Mouse (Mus musculus) bone marrow macrophage, adult 2 months (primary cell): ENCODE results near the gene Wdr86.

ENCODE experiments used
- CTCF ChIP-seq: IDR thresholded peaks from 2 replicates; pipeline ENCODE4 v1.5.1; 2012; ENCODE audit warnings: low read depth, mild to moderate bottlenecking, low read length, moderate library complexity
- POLR2A ChIP-seq: IDR thresholded peaks from 2 replicates; pipeline ENCODE4 v1.6.1; 2012; ENCODE audit warnings: mild to moderate bottlenecking, low read depth, low read length, borderline replicate concordance

DNA sequence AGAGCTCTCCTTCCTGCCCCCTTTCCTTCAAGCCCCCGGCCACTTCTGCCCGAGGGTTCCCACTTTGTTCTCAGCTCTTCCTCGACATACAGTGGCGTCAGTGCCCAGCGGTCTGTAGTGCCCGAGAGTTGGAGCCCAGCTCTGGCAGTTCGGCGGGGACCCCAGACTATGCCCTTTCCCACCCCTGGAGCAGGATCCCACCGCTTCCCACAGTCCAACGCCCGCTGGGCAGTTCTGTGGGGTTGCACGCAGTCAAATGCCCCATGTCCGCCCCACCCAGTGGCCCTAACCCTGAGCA, 48.3 kb upstream of the Wdr86 start:
- no peak for TF ChIP-seq POLR2A
- TF ChIP-seq CTCF: no peak
